Mouse (Mus musculus): ENCODE data around the gene Ireb2.

DNA sequence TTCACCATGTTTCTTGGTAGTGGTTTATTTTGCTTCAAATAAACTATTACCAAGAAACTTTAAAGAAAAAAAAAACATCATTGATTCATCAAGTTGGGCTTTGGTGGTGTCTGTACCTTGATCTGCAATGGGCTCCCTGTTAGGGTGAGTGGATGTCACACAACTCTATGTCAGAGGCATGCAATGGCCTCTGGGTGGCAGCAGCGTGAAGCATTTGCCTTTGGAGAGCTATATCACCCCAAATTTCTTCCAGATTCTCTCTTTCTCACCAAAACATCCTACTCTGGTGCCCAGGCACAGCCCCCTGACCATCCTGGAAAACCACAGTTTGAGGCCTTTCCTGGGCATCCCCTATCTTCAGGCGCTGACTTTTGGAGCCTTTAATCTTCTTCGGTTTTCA is 33.0 kb upstream of the Ireb2 start:
- TF ChIP-seq CTCF (IDR thresholded peaks at IDR 0.05; ENCODE audit: low read depth) (peak; percentile 84), EP300 (optimal IDR thresholded peaks at IDR 0.05) (no peak)
